Mouse (Mus musculus) hindbrain, embryonic 14.5 days (tissue): Measurements from ENCODE around the gene Ttc17. TPM values are rescaled to one million over a fixed set of nuclear protein-coding genes. Genes with fewer than 3 reads are reported as not detected.
"Not testable (repeated sequence)": the region's sequence is repeated elsewhere in the genome, so short reads cannot be mapped to it uniquely, and the experiment has no call there.

ENCODE experiments used
- ATAC-seq: fragments of 200-750 bp; cut with Nextera tagmentation; 2 replicates; pipeline ENCODE4 v1.8.0; 2017; ENCODE audit warnings: moderate number of reproducible peaks, mild to moderate bottlenecking, moderate TSS enrichment, moderate library complexity; ENCODE audit not compliant: low FRiP score
- DNase-seq: peaks from one replicate; pipeline ENCODE4 v3.0.0-alpha.2; 2015; ENCODE audit warnings: low spot score
- H3K27ac ChIP-seq: fragments of 300-500 bp; sonication (generic); 2 replicates; pipeline ENCODE4 v1.5.1; 2014; ENCODE audit warnings: mild to moderate bottlenecking, moderate library complexity
- H3K27me3 ChIP-seq: fragments of 300-500 bp; sonication (generic); 2 replicates; pipeline ENCODE4 v1.6.1; 2014; ENCODE audit warnings: mild to moderate bottlenecking, low read length, mixed read lengths; ENCODE audit not compliant: control insufficient read depth, insufficient read depth
- H3K36me3 ChIP-seq: fragments of 300-500 bp; sonication (generic); replicated peaks from 2 replicates; pipeline ENCODE4 v1.6.1; 2014; ENCODE audit not compliant: control insufficient read depth, insufficient read depth
- H3K4me1 ChIP-seq: fragments of 300-500 bp; sonication (generic); replicated peaks from 2 replicates; pipeline ENCODE4 v1.6.1; 2014; ENCODE audit warnings: antibody characterized with exemption, low read length, mixed read lengths; ENCODE audit not compliant: control insufficient read depth, insufficient read depth
- H3K4me2 ChIP-seq: fragments of 300-500 bp; sonication (generic); replicated peaks from 2 replicates; pipeline ENCODE4 v1.6.1; 2014; ENCODE audit warnings: mild to moderate bottlenecking, moderate library complexity
- H3K4me3 ChIP-seq: fragments of 300-500 bp; sonication (generic); replicated peaks from 2 replicates; pipeline ENCODE4 v1.5.1; 2014; ENCODE audit warnings: mild to moderate bottlenecking, low read length
- H3K9ac ChIP-seq: fragments of 300-500 bp; sonication (generic); 2 replicates; pipeline ENCODE4 v1.6.1; 2014
- H3K9me3 ChIP-seq: fragments of 300-500 bp; sonication (generic); 2 replicates; pipeline ENCODE4 v1.6.1; 2016; ENCODE audit warnings: low read length; ENCODE audit not compliant: control insufficient read depth
- WGBS: fragments of 180-500 bp; shearing (Covaris S2); extraction: QIAGEN DNeasy Blood & Tissue Kit; methylation state at CpG from one replicate; pipeline ENCODE4 v1.1.7; 2014; 5-methylcytosine and 5-hydroxymethylcytosine counted together
- polyA plus RNA-seq: library from polyadenylated mRNA; unstranded; fragments of >200 nt; fragmentation: Nextera tagmentation; extraction: Ambion mirVana; gene quantifications from 2 replicates; pipeline ENCODE4 v1.2.1, GENCODE M21; 2014

The Ttc17 gene
- polyA plus RNA-seq, 1 experiment from 2014 or later: 25.1 TPM

DNA sequence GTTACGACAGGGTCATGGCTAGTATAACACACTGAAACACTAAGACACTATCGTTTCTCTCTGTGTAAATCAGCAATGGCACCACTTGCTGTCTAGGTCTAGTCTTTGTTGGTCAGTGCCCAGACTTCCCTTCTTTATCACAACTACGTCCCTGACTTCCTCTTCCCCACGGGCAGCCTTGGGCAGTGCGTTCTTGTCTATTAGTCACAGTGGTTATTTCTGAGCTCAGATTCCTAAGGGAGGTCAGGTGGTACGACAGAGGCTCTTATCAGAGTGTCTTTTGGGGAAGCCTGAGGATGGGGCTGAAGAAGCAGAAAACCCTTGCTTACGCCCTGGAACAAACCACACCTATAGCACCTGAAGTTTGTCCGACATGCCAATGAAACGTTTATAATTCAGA lies 17.5 kb downstream of the Ttc17 start:
- H3K4me3 ChIP-seq: no peak overlapping the region
- no peak overlapping the region for H3K27ac ChIP-seq
- DNase-seq (no peak), ATAC-seq (no peak)
- no peaks in the 10 kb centered on the region for H3K9me3 ChIP-seq
- H3K36me3 ChIP-seq: peaks cover 8% of the 10 kb centered on the region; the same call in 1 of the 2 replicates
- H3K4me1 ChIP-seq: no peaks in the 10 kb centered on the region
- H3K9ac ChIP-seq: no peak overlapping the region
- H3K27me3 ChIP-seq: no peaks in the 10 kb centered on the region
- WGBS: 88% methylated on average over 9 of the region's 9 CpGs
- no peak overlapping the region for H3K4me2 ChIP-seq

DNA sequence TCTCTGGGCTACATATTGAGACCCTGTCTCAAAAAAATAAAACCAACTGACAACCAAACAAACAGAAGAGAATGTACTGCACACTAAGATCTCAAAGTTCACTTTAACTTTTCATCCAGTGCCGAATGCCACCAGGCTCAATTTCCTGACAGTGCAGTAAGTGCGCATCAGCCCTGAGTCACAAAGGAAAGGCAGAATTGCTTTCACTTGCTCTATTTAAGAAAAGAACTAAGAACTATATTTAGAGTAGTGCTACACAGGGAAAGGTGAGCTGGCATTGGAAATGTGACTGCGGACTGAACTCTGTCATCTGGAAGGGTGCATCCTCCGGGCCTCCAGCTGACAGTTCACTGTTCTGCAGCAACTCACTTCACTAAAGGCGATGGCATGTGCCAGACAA lies 18.6 kb downstream of the Ttc17 start:
- WGBS: 95% methylated on average over 5 of the region's 5 CpGs
- no peaks in the 10 kb centered on the region for H3K27me3 ChIP-seq
- H3K27ac ChIP-seq: no peak overlapping the region
- no peak overlapping the region for H3K4me2 ChIP-seq
- no peak overlapping the region for H3K9ac ChIP-seq
- H3K4me3 ChIP-seq: no peak overlapping the region
- H3K36me3 ChIP-seq: peaks cover 19% of the 10 kb centered on the region
- DNase-seq (no peak), ATAC-seq (no peak)
- no peaks in the 10 kb centered on the region for H3K9me3 ChIP-seq
- no peaks in the 10 kb centered on the region for H3K4me1 ChIP-seq

DNA sequence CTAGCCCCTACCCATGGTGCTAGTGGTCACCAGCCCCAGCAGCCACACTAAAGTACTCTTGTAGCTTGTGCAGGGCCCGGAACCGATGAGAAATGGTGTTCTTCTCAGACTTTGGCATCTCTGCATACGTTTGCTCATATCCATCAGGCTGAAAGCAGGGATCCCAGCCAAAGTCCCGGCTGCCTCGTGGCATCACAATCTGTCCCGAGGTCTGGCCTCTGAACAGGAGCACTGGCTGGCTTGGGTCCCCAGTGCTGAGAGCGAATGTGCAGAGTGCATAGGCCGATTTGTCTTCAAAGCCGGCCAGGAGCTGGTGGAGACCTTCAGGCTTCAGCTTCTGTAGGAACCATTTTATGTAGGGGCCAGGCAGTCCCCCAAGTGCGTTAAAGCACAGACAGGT lies 22.0 kb downstream of the Ttc17 start:
- peaks cover 31% of the 10 kb centered on the region for H3K36me3 ChIP-seq
- H3K4me3 ChIP-seq, H3K4me2 ChIP-seq, H3K27ac ChIP-seq, DNase-seq, H3K9ac ChIP-seq, H3K9me3 ChIP-seq, H3K4me1 ChIP-seq, ATAC-seq, H3K27me3 ChIP-seq: not testable (repeated sequence)
- 97% methylated on average over 10 of the region's 10 CpGs for WGBS

DNA sequence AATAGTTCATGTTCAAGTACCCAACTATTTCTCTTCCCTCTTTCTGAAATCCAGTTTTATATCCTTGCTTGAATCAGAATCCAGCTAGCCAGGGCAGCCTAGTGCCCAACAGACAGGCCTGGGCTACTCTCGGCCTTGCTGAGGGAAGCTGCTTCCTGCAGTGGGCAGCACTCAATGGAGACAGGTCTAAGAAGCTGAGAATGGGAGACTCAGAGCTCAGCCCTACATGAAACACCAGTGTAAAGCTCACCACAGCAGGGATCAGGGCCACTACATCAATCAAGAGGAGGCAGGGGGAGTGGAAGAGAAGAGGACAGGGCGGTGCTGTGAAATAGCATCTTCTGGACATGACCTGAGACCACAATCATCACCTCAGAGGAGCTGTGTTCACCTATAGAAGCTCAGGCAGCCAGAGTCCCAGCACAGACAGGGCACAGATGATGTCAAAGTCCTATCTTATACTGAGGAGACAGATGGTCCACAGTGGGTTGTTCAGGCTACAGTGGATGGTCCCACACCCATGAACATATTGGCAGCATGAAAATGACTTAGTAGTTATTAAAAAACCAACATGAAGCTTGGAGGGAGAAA lies 25.3 kb downstream of the Ttc17 start:
- no peaks in the 10 kb centered on the region for H3K4me1 ChIP-seq
- H3K9ac ChIP-seq: no peak overlapping the region
- peaks cover 51% of the 10 kb centered on the region for H3K36me3 ChIP-seq
- no peaks in the 10 kb centered on the region for H3K27me3 ChIP-seq
- WGBS: 82% methylated on average over 2 of the region's 2 CpGs
- no peak for ATAC-seq
- DNase-seq: no peak
- no peaks in the 10 kb centered on the region for H3K9me3 ChIP-seq
- H3K4me3 ChIP-seq: no peak overlapping the region
- H3K4me2 ChIP-seq: no peak overlapping the region
- H3K27ac ChIP-seq: no peak overlapping the region

DNA sequence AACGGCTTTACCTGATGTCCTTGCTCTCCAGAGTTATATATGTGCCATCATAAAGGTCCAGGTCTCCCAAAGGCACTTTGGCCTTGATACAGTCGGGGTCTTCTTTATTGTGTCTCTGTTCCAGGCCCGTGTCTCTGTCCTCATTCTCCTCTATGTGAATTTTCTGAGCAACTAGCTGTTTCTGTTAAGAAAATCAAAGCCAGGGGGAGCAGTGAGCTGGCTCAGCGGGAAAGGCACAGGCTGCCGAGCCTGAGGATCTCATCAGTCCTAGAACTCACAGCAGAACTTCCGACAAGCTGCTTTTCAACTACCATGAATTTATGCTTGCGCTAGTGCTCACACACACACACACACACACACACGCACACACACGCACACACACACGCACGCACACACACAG lies 27.8 kb downstream of the Ttc17 start:
- DNase-seq: no peak
- H3K27me3 ChIP-seq: no peaks in the 10 kb centered on the region
- H3K36me3 ChIP-seq: peaks cover 64% of the 10 kb centered on the region
- H3K4me1 ChIP-seq: no peaks in the 10 kb centered on the region
- H3K9me3 ChIP-seq: no peaks in the 10 kb centered on the region
- H3K4me3 ChIP-seq: no peak overlapping the region
- no peak for ATAC-seq
- H3K9ac ChIP-seq: no peak overlapping the region
- H3K27ac ChIP-seq: no peak overlapping the region
- 86% methylated on average over 11 of the region's 11 CpGs for WGBS
- H3K4me2 ChIP-seq: no peak overlapping the region

DNA sequence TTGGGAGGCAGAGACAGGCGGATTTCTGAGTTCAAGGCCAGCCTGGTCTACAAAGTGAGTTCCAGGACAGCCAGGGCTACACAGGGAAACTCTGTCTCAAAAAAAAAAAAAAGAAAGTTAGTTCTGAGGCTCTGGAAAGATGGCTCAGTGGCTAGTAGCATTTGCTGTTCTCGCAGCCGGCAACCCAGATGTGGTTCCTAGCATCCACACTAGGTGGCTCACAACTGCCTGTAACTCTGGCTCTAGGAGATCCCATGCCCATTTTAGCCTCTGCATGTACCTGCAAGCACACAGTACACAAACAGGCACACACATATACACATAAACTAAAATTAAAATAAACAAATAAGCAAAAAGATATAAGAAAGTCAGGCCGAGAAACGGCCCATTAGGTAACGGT lies 35.4 kb downstream of the Ttc17 start:
- ATAC-seq (no peak), DNase-seq (peak; percentile 57)
- H3K27ac ChIP-seq: no peak overlapping the region
- 84% methylated on average over 6 of the region's 6 CpGs for WGBS
- no peaks in the 10 kb centered on the region for H3K9me3 ChIP-seq
- H3K4me3 ChIP-seq: no peak overlapping the region
- peaks cover 93% of the 10 kb centered on the region for H3K36me3 ChIP-seq
- H3K4me2 ChIP-seq: no peak overlapping the region
- H3K27me3 ChIP-seq: no peaks in the 10 kb centered on the region
- no peak overlapping the region for H3K9ac ChIP-seq
- no peaks in the 10 kb centered on the region for H3K4me1 ChIP-seq

DNA sequence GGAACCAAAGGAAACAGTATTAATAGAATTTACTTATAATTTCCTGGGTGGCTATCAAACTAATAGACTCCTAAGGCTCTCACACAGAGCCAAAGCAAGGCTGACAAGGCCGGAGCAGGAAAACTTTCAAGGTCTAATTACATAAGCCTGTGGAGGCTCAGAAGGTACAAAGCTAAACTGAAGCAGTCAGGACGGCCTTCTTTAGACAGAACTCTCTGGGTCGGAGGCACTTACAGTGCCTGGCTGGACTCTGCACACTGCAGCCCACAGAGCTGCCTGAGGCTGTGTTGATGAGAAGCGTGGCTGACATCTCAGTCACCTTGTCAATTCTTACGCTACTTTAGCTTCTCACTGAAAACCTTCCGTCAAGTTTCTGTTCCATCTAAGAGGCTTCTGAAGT lies 42.7 kb downstream of the Ttc17 start:
- no peak overlapping the region for H3K4me3 ChIP-seq
- H3K4me1 ChIP-seq: no peaks in the 10 kb centered on the region
- H3K27ac ChIP-seq: no peak overlapping the region
- peaks cover 96% of the 10 kb centered on the region for H3K36me3 ChIP-seq
- no peak overlapping the region for H3K9ac ChIP-seq
- no peaks in the 10 kb centered on the region for H3K9me3 ChIP-seq
- ATAC-seq: no peak
- 97% methylated on average over 6 of the region's 6 CpGs for WGBS
- no peak overlapping the region for H3K4me2 ChIP-seq
- DNase-seq: no peak
- H3K27me3 ChIP-seq: no peaks in the 10 kb centered on the region

DNA sequence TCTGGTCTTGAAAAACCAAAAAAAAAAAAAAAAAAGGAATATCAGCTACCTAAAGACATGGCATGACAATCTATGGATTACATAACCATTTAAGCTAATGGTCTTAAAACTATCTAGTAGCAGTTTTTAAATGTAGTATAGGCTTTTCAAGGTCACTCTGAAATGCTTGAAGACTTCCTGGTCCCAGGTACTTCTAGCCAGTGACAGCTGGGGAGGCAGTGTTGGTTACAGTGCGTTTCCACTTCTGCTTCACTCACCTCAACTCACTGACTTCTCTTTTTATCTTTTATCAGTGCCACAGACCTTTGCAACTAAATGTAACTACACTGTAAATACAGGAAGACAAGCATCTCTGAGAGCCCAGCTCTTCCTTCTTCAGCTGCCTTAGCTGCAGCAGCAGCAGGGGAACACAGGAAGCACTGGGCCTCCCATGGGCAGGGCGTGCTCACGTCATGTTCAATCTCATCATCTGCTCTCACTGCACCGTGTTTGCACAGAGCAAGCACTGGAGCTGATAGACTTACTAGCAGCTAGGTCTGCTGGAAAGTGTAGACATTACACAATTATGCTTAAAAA lies 46.0 kb downstream of the Ttc17 start:
- no peak for DNase-seq

DNA sequence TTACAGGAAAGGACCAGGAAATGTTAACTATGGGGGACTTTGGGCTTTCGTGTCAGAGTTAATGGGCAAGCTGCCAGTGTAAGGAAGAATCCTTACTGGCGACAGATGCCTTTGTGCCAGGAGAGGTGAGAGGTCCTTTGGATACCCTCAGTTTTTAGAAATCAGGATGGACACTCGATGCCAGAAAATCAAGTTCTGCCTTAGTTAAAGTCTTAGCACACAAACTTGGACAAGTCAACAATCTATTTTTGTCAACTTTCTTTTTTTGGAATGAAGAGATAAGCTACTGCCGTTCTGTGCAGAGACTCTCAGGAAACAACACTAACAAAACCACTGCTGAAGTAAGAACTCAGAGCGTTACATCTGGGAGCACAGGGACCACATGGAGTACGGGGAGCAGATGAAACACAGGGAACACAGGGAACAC lies 58.3 kb downstream of the Ttc17 start:
- Histone ChIP-seq H3K4me3 (no peak overlapping the region), H3K9ac (no peak overlapping the region), H3K36me3 (peaks cover 28% of the 10 kb centered on the region), H3K4me2 (no peak overlapping the region), H3K27ac (no peak overlapping the region), H3K27me3 (no peaks in the 10 kb centered on the region), H3K9me3 (no peaks in the 10 kb centered on the region), H3K4me1 (no peaks in the 10 kb centered on the region)
- ATAC-seq: no peak
- no peak for DNase-seq
- 73% methylated on average over 6 of the region's 6 CpGs for WGBS

More for the DNA sequence above, 46.0 kb downstream of the Ttc17 start:
- Histone ChIP-seq H3K27me3 (no peaks in the 10 kb centered on the region), H3K9ac (no peak overlapping the region), H3K36me3 (peaks cover 99% of the 10 kb centered on the region), H3K4me2 (no peak overlapping the region), H3K9me3 (no peaks in the 10 kb centered on the region), H3K4me3 (no peak overlapping the region), H3K4me1 (no peaks in the 10 kb centered on the region), H3K27ac (no peak overlapping the region)
- no peak for ATAC-seq
- WGBS: 84% methylated on average over 4 of the region's 4 CpGs

DNA sequence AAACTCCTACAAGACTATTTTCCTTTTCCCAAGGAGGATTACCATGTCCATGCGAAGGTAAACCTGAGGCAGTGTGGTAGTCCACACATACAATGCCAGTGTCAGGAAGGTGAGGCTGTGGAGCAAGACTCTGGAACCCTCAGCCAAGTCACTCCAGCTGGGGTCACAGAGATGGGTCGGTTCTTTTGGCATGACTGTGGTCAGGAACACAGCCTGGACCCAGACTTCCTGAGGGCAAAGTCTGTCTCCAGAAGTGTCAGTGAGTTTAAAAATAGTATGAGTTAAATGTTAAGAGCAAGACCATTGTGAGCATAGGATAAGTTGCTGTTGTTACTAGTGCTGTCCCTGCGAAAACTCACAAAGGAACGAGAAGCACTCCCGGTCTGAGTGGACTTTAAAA lies 59.7 kb downstream of the Ttc17 start:
- DNase-seq: no peak
- Histone ChIP-seq H3K4me3 (no peak overlapping the region), H3K4me2 (no peak overlapping the region), H3K27me3 (no peaks in the 10 kb centered on the region), H3K4me1 (no peaks in the 10 kb centered on the region), H3K9ac (no peak overlapping the region), H3K27ac (no peak overlapping the region), H3K36me3 (peaks cover 33% of the 10 kb centered on the region), H3K9me3 (no peaks in the 10 kb centered on the region)
- 91% methylated on average over 5 of the region's 5 CpGs for WGBS
- no peak for ATAC-seq
